Mouse (Mus musculus) forebrain, embryonic 10.5 days (tissue): ENCODE data around the gene Rc3h2. TPM values are rescaled to one million over a fixed set of nuclear protein-coding genes. Genes with fewer than 3 reads are reported as not detected.

Experiments
- polyA plus RNA-seq: library from polyadenylated mRNA; unstranded; fragments of >200 nt; fragmentation: Nextera tagmentation; extraction: Ambion mirVana; gene quantifications from 2 replicates; pipeline ENCODE4 v1.2.1, GENCODE M21; 2016

Gene Rc3h2
- polyA plus RNA-seq, 1 experiment from 2014 or later: 20.5 TPM

Other genes with a start within 250 kb of the Rc3h2 start
- not detected in 2 replicates for gene Olfr365, start 234.7 kb downstream of the Rc3h2 start, polyA plus RNA-seq
- gene Olfr366, start 211.3 kb downstream of the Rc3h2 start, polyA plus RNA-seq: not detected in 2 replicates
- not detected in 2 replicates for gene Olfr368, start 96.4 kb downstream of the Rc3h2 start, polyA plus RNA-seq
- gene Pdcl, start 63.6 kb downstream of the Rc3h2 start, polyA plus RNA-seq: 49.5 and 50.8 TPM in 2 replicates
- gene Zbtb26, start 20.2 kb upstream of the Rc3h2 start, polyA plus RNA-seq: 9.8 and 11.0 TPM in 2 replicates
- 6.0 and 6.7 TPM in 2 replicates for gene Zbtb6, start 20.3 kb upstream of the Rc3h2 start, polyA plus RNA-seq
- 41.1 and 42.1 TPM in 2 replicates for gene Rabgap1, start 20.4 kb upstream of the Rc3h2 start, polyA plus RNA-seq
- 1.3 and 1.5 TPM in 2 replicates for gene Gpr21, start 93.4 kb upstream of the Rc3h2 start, polyA plus RNA-seq